In the genomic region with DNA sequence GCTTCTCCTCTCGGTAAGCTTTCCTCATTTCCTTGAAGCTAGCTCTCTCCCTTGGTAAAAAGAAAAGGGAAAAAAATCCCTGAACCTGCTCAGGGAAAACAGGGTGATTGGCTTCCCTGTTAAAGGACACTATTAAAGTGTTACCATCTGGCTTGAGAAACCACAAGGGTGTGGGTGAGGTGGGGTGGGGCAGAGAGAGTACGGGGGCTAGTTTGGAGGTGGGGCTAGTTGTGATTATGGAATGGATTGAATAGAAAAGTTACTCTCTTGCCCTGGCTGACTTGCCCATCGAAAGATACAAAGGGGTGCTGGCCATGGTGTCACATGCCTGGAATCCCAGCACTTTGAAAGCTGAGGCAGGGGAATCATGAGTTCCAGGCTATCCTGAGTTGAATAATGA, we compare ENCODE assay signal across 14 mouse cellular contexts.
DNase-seq lines count a peak whose midpoint lies in the region; ATAC-seq and TF ChIP-seq lines count a peak whose summit lies in the region.
"Had no signal": no experiment of that assay in that cellular context is flagged by ENCODE, and none has a peak within 500 bp of the region (broad histone marks: within the 10 kb centered on the region; RNA-seq: fewer than 3 reads in every experiment).

No protein-coding gene starts in this region.

- no peaks in the 10 kb centered on the region for H3K9me3 ChIP-seq in heart, embryonic 12.5 days (replicated peaks)
- no peaks in the 10 kb centered on the region for H3K9me3 ChIP-seq in liver, postnatal 0 days (ENCODE audit: low read length)
- no peaks in the 10 kb centered on the region for H3K9me3 ChIP-seq in liver, embryonic 11.5 days (ENCODE audit: control insufficient read depth, low read length)
- H3K9me3 ChIP-seq in embryonic facial prominence, embryonic 11.5 days (replicated peaks; ENCODE audit: control insufficient read depth, low read length) = no peaks in the 10 kb centered on the region
- no peaks in the 10 kb centered on the region for H3K9me3 ChIP-seq in stomach, embryonic 14.5 days (ENCODE audit: control insufficient read depth, low read depth, low read length)
- H3K9me3 ChIP-seq: megakaryocyte, embryonic 14.5 days had no signal

- H3K9ac ChIP-seq in heart, embryonic 12.5 days = no peak overlapping the region
- no peak overlapping the region for H3K9ac ChIP-seq in liver, postnatal 0 days (replicated peaks)
- H3K9ac ChIP-seq in liver, embryonic 11.5 days (ENCODE audit: low read depth, low read length) = no peak overlapping the region
- no peak overlapping the region for H3K9ac ChIP-seq in embryonic facial prominence, embryonic 11.5 days (replicated peaks; ENCODE audit: low read length)
- H3K9ac ChIP-seq in stomach, embryonic 14.5 days (replicated peaks; ENCODE audit: low read depth, low read length) = no peak overlapping the region

- 38% methylated on average over 3 of the region's 3 CpGs for WGBS in heart, embryonic 12.5 days
- WGBS in liver, postnatal 0 days (ENCODE audit: insufficient replicate concordance) = 33% methylated on average over 3 of the region's 3 CpGs
- WGBS in liver, embryonic 11.5 days = 45% methylated on average over 3 of the region's 3 CpGs
- 21% methylated on average over 3 of the region's 3 CpGs for WGBS in embryonic facial prominence, embryonic 11.5 days
- WGBS in stomach, embryonic 14.5 days = 40% methylated on average over 3 of the region's 3 CpGs

- peaks cover 21% of the 10 kb centered on the region for H3K4me1 ChIP-seq in heart, embryonic 12.5 days (replicated peaks)
- H3K4me1 ChIP-seq in liver, postnatal 0 days (ENCODE audit: insufficient read depth) = peaks cover 9% of the 10 kb centered on the region
- H3K4me1 ChIP-seq in liver, embryonic 11.5 days (replicated peaks; ENCODE audit: control insufficient read depth, insufficient read depth, low read length) = 0 out of 2 replicates have a peak, but pooled peaks cover 3% of the 10 kb centered on the region
- H3K4me1 ChIP-seq in embryonic facial prominence, embryonic 11.5 days (ENCODE audit: control insufficient read depth, insufficient read depth, low read length) = 0 out of 2 replicates have a peak, but pooled peaks cover 3% of the 10 kb centered on the region
- H3K4me1 ChIP-seq in stomach, embryonic 14.5 days (ENCODE audit: control insufficient read depth, insufficient read depth, low read length) = peaks cover 7% of the 10 kb centered on the region
- H3K4me1 ChIP-seq: megakaryocyte, embryonic 14.5 days had no signal

- DNase-seq in heart, adult 9 months (ENCODE audit: low spot score in 2 of 2) = no peak
- DNase-seq in liver, postnatal 0 days = no peak
- DNase-seq in liver, embryonic 11.5 days (ENCODE audit: low spot score) = no peak
- peak; percentile 42 for DNase-seq in embryonic facial prominence, embryonic 11.5 days (ENCODE audit: low spot score)
- no peak for DNase-seq in urinary bladder, postnatal 14 days (ENCODE audit: low spot score)
- DNase-seq: adrenal gland, adult 8-10 months; cerebellum, postnatal 10 days; right cerebral cortex, postnatal 14 days; thymus, postnatal 25 days had no signal

- H3K4me2 ChIP-seq in heart, embryonic 12.5 days = no peak overlapping the region
- no peak overlapping the region for H3K4me2 ChIP-seq in liver, postnatal 0 days (ENCODE audit: low read depth, low read length)
- no peak overlapping the region for H3K4me2 ChIP-seq in liver, embryonic 11.5 days
- no peak overlapping the region for H3K4me2 ChIP-seq in embryonic facial prominence, embryonic 11.5 days (ENCODE audit: low read depth, low read length)
- H3K4me2 ChIP-seq in stomach, embryonic 14.5 days (replicated peaks; ENCODE audit: low read depth, low read length) = no peak overlapping the region

- ATAC-seq in heart, embryonic 12.5 days (ENCODE audit: insufficient number of reproducible peaks, low FRiP score) = no peak
- ATAC-seq in liver, postnatal 0 days = no peak
- no peak for ATAC-seq in liver, embryonic 11.5 days (replicated peaks; ENCODE audit: low FRiP score)
- no peak for ATAC-seq in embryonic facial prominence, embryonic 11.5 days (replicated peaks; ENCODE audit: insufficient number of reproducible peaks, low FRiP score, low TSS enrichment, low read depth)
- peak; percentile 46; the same call in 1 of the 2 replicates for ATAC-seq in stomach, embryonic 14.5 days (ENCODE audit: insufficient number of reproducible peaks, insufficient read depth, low FRiP score, low read depth)
- ATAC-seq: hindbrain, embryonic 16.5 days had no signal

- peak overlapping the region; percentile 50; the same call in 1 of the 2 replicates for H3K27ac ChIP-seq in heart, embryonic 12.5 days (ENCODE audit: poor library complexity, severe bottlenecking)
- H3K27ac ChIP-seq in liver, postnatal 0 days (ENCODE audit: low read depth) = peak overlapping the region; percentile 57
- no peak overlapping the region for H3K27ac ChIP-seq in liver, embryonic 11.5 days (ENCODE audit: low read depth, low read length)
- no peak overlapping the region for H3K27ac ChIP-seq in embryonic facial prominence, embryonic 11.5 days (replicated peaks; ENCODE audit: low read depth, low read length)
- H3K27ac ChIP-seq in stomach, embryonic 14.5 days (ENCODE audit: low read length) = peak overlapping the region; percentile 70; the same call in 1 of the 2 replicates
- H3K27ac ChIP-seq: kidney, postnatal 0 days had no signal

- TF ChIP-seq EP300 in liver, postnatal 0 days (IDR thresholded peaks at IDR 0.05; ENCODE audit: low read depth) = no peak

- no peaks in the 10 kb centered on the region for H3K36me3 ChIP-seq in heart, embryonic 12.5 days
- no peaks in the 10 kb centered on the region for H3K36me3 ChIP-seq in liver, postnatal 0 days (replicated peaks; ENCODE audit: insufficient read depth, low read length)
- no peaks in the 10 kb centered on the region for H3K36me3 ChIP-seq in liver, embryonic 11.5 days (ENCODE audit: control insufficient read depth, insufficient read depth, low read length)
- no peaks in the 10 kb centered on the region for H3K36me3 ChIP-seq in embryonic facial prominence, embryonic 11.5 days (replicated peaks; ENCODE audit: control insufficient read depth, insufficient read depth, low read depth, low read length)
- H3K36me3 ChIP-seq in stomach, embryonic 14.5 days (ENCODE audit: control insufficient read depth, insufficient read depth, low read length) = no peaks in the 10 kb centered on the region

- H3K4me3 ChIP-seq in heart, embryonic 12.5 days = no peak overlapping the region
- H3K4me3 ChIP-seq in liver, postnatal 0 days (ENCODE audit: low read depth, low read length) = no peak overlapping the region
- H3K4me3 ChIP-seq in liver, embryonic 11.5 days (ENCODE audit: low read depth, low read length) = no peak overlapping the region
- H3K4me3 ChIP-seq in embryonic facial prominence, embryonic 11.5 days (ENCODE audit: low read depth, low read length) = no peak overlapping the region
- no peak overlapping the region for H3K4me3 ChIP-seq in stomach, embryonic 14.5 days (ENCODE audit: low read depth, low read length)
- H3K4me3 ChIP-seq: megakaryocyte, embryonic 14.5 days had no signal

- no peaks in the 10 kb centered on the region for H3K27me3 ChIP-seq in heart, embryonic 12.5 days (replicated peaks)
- H3K27me3 ChIP-seq in liver, postnatal 0 days (ENCODE audit: insufficient read depth, low read length) = no peaks in the 10 kb centered on the region
- no peaks in the 10 kb centered on the region for H3K27me3 ChIP-seq in liver, embryonic 11.5 days (replicated peaks; ENCODE audit: control insufficient read depth, insufficient read depth, low read length)
- no peaks in the 10 kb centered on the region for H3K27me3 ChIP-seq in embryonic facial prominence, embryonic 11.5 days (ENCODE audit: control insufficient read depth, insufficient read depth, low read length)
- H3K27me3 ChIP-seq in stomach, embryonic 14.5 days (ENCODE audit: control insufficient read depth, insufficient read depth, low read length) = no peaks in the 10 kb centered on the region

- TF ChIP-seq CTCF in liver, postnatal 0 days (IDR thresholded peaks at IDR 0.05; ENCODE audit: low read depth) = no peak

Comparison
In these comparisons a context has a peak if more than half of its experiments do, and no peak if none do; other contexts are left out.
1. H3K27ac ChIP-seq: peak in heart, embryonic 12.5 days (single experiment), liver, postnatal 0 days (single experiment) and stomach, embryonic 14.5 days (single experiment); none in liver, embryonic 11.5 days (single experiment) and embryonic facial prominence, embryonic 11.5 days (single experiment).